In genomic region chrX:53642604-53642979, GRCm38 (mm10) we compare ENCODE assay signal across 21 mouse cellular contexts. TPM values are rescaled to one million over a fixed set of nuclear protein-coding genes. Genes with fewer than 3 reads are reported as not detected.
DNase-seq lines count a peak whose midpoint lies in the region; ATAC-seq and TF ChIP-seq lines count a peak whose summit lies in the region.
"Not testable (repeated sequence)": the region's sequence is repeated elsewhere in the genome, so short reads cannot be mapped to it uniquely, and the experiment has no call there.
"Had no signal": no experiment of that assay in that cellular context is flagged by ENCODE, and none has a peak within 500 bp of the region (broad histone marks: within the 10 kb centered on the region; RNA-seq: fewer than 3 reads in every experiment).

No protein-coding gene starts in this region.

- not testable (repeated sequence) for H3K27me3 ChIP-seq in forebrain, embryonic 10.5 days (ENCODE audit: poor library complexity, severe bottlenecking); heart, embryonic 12.5 days (replicated peaks); hindbrain, embryonic 13.5 days; kidney, postnatal 0 days (ENCODE audit: insufficient read depth, low read length); lung, embryonic 15.5 days; midbrain, postnatal 0 days (ENCODE audit: insufficient read depth, low read length)

- H3K9ac ChIP-seq in heart, embryonic 12.5 days; kidney, postnatal 0 days (ENCODE audit: low read depth, low read length); lung, embryonic 15.5 days; midbrain, postnatal 0 days (replicated peaks; ENCODE audit: low read length, poor library complexity, severe bottlenecking): not testable (repeated sequence)
- 0 out of 2 replicates have a peak overlapping the region, but pooled peaks have one; percentile 43 for H3K9ac ChIP-seq in hindbrain, embryonic 13.5 days

- H3K4me2 ChIP-seq in heart, embryonic 12.5 days = peak overlapping the region; percentile 55
- peak overlapping the region; percentile 50 for H3K4me2 ChIP-seq in hindbrain, embryonic 13.5 days
- peak overlapping the region; percentile 25; the same call in 1 of the 2 replicates for H3K4me2 ChIP-seq in kidney, postnatal 0 days (ENCODE audit: low read length)
- H3K4me2 ChIP-seq in lung, embryonic 15.5 days = peak overlapping the region; percentile 35; the same call in 1 of the 2 replicates
- H3K4me2 ChIP-seq in midbrain, postnatal 0 days (ENCODE audit: low read depth, low read length, poor library complexity, severe bottlenecking) = not testable (repeated sequence)

- H3K27ac ChIP-seq in forebrain, embryonic 10.5 days; heart, embryonic 12.5 days (ENCODE audit: poor library complexity, severe bottlenecking); hindbrain, embryonic 13.5 days; kidney, postnatal 0 days; lung, embryonic 15.5 days; midbrain, postnatal 0 days (ENCODE audit: low read depth, low read length): not testable (repeated sequence)

- 54% methylated on average over 3 of the region's 4 CpGs for WGBS in forebrain, embryonic 10.5 days
- 60% methylated on average over 3 of the region's 4 CpGs for WGBS in heart, embryonic 12.5 days
- 71% methylated on average over 4 of the region's 4 CpGs for WGBS in hindbrain, embryonic 13.5 days
- WGBS in kidney, postnatal 0 days = 28% methylated on average over 4 of the region's 4 CpGs
- 49% methylated on average over 3 of the region's 4 CpGs for WGBS in lung, embryonic 15.5 days
- WGBS in midbrain, postnatal 0 days = 50% methylated on average over 2 of the region's 4 CpGs

- peak overlapping the region; percentile 30; the same call in 1 of the 2 replicates for H3K4me3 ChIP-seq in forebrain, embryonic 10.5 days
- peak overlapping the region; percentile 31 for H3K4me3 ChIP-seq in heart, embryonic 12.5 days
- H3K4me3 ChIP-seq in hindbrain, embryonic 13.5 days = peak overlapping the region; percentile 36
- H3K4me3 ChIP-seq in kidney, postnatal 0 days (replicated peaks; ENCODE audit: low read depth, low read length) = not testable (repeated sequence)
- peak overlapping the region; percentile 19; the same call in 1 of the 2 replicates for H3K4me3 ChIP-seq in lung, embryonic 15.5 days
- peak overlapping the region; percentile 21; the same call in 1 of the 2 replicates for H3K4me3 ChIP-seq in midbrain, postnatal 0 days (ENCODE audit: low read depth, low read length)

- H3K4me1 ChIP-seq in forebrain, embryonic 10.5 days; heart, embryonic 12.5 days (replicated peaks); hindbrain, embryonic 13.5 days (replicated peaks); kidney, postnatal 0 days (replicated peaks; ENCODE audit: insufficient read depth, low read length); lung, embryonic 15.5 days; midbrain, postnatal 0 days (ENCODE audit: insufficient read depth, low read length): not testable (repeated sequence)

- DNase-seq in cerebellum, adult 9-11 months = peak; percentile 23
- DNase-seq in forebrain, embryonic 10.5 days (ENCODE audit: extremely low spot score, low spot score); kidney, postnatal 0 days (ENCODE audit: low spot score); midbrain, postnatal 0 days (ENCODE audit: low spot score): not testable (repeated sequence)
- peak; percentile 2 for DNase-seq in thymus, postnatal 4 days

- not testable (repeated sequence) for H3K9me3 ChIP-seq in forebrain, embryonic 10.5 days; heart, embryonic 12.5 days (replicated peaks); hindbrain, embryonic 13.5 days; kidney, postnatal 0 days (replicated peaks; ENCODE audit: low read length); lung, embryonic 15.5 days; midbrain, postnatal 0 days (ENCODE audit: low read length)

- TF ChIP-seq CTCF in kidney, postnatal 0 days (IDR thresholded peaks at IDR 0.05; ENCODE audit: low read depth); midbrain, postnatal 0 days (IDR thresholded peaks at IDR 0.05): not testable (repeated sequence)

- not testable (repeated sequence) for H3K36me3 ChIP-seq in forebrain, embryonic 10.5 days (replicated peaks); heart, embryonic 12.5 days; hindbrain, embryonic 13.5 days; kidney, postnatal 0 days (ENCODE audit: insufficient read depth, low read length); lung, embryonic 15.5 days; midbrain, postnatal 0 days (ENCODE audit: insufficient read depth, low read length)

- not testable (repeated sequence) for ATAC-seq in heart, embryonic 12.5 days (ENCODE audit: insufficient number of reproducible peaks, low FRiP score); kidney, postnatal 0 days (replicated peaks; ENCODE audit: low FRiP score, low read depth); lung, embryonic 15.5 days (ENCODE audit: borderline replicate concordance, extremely low read depth, low FRiP score, low TSS enrichment)
- peak; percentile 52 for ATAC-seq in hindbrain, embryonic 13.5 days (ENCODE audit: low FRiP score)
- ATAC-seq in midbrain, postnatal 0 days (ENCODE audit: low FRiP score) = peak; percentile 24; the same call in 1 of the 2 replicates

RNA-seq across cellular contexts. Expression of gene Rtl8a, which starts 0.9 kb away (rescaled TPM):
- polyA plus RNA-seq in forebrain, embryonic 10.5 days (2016; fragmentation: Nextera tagmentation; extraction: Ambion mirVana) = 39.4 and 41.0 TPM in 2 replicates
- 93.5 and 98.2 TPM in 2 replicates for polyA plus RNA-seq in heart, embryonic 12.5 days (2016; fragmentation: Nextera tagmentation; extraction: Ambion mirVana)
- polyA plus RNA-seq in hindbrain, embryonic 13.5 days (2015; fragmentation: Nextera tagmentation; extraction: Ambion mirVana) = 204 and 211 TPM in 2 replicates
- 97.1 and 100 TPM in 2 replicates for polyA plus RNA-seq in kidney, postnatal 0 days (2015; fragmentation: Nextera tagmentation; extraction: Ambion mirVana)
- 89.3 and 93.5 TPM in 2 replicates for polyA plus RNA-seq in lung, embryonic 15.5 days (2015; fragmentation: Nextera tagmentation; extraction: Ambion mirVana)
- total RNA-seq in midbrain, postnatal 0 days (2014; rRNA removed) = 222 and 307 TPM in 2 replicates
- 313 and 323 TPM in 2 replicates for polyA plus RNA-seq in midbrain, postnatal 0 days (2015; fragmentation: Nextera tagmentation; extraction: Ambion mirVana)
- total RNA-seq: common myeloid progenitor, adult 5-6 weeks; MEL had no signal

RNA-seq across cellular contexts. Expression of gene Rtl8b, which starts 27.6 kb away (rescaled TPM):
- 38.5 and 42.3 TPM in 2 replicates for polyA plus RNA-seq in forebrain, embryonic 10.5 days (2016; fragmentation: Nextera tagmentation; extraction: Ambion mirVana)
- 70.1 and 72.6 TPM in 2 replicates for polyA plus RNA-seq in heart, embryonic 12.5 days (2016; fragmentation: Nextera tagmentation; extraction: Ambion mirVana)
- 154 and 172 TPM in 2 replicates for polyA plus RNA-seq in hindbrain, embryonic 13.5 days (2015; fragmentation: Nextera tagmentation; extraction: Ambion mirVana)
- polyA plus RNA-seq in kidney, postnatal 0 days (2015; fragmentation: Nextera tagmentation; extraction: Ambion mirVana) = 78.5 and 82.8 TPM in 2 replicates
- polyA plus RNA-seq in lung, embryonic 15.5 days (2015; fragmentation: Nextera tagmentation; extraction: Ambion mirVana) = 76.0 and 84.2 TPM in 2 replicates
- 323 and 356 TPM in 2 replicates for total RNA-seq in midbrain, postnatal 0 days (2014; rRNA removed)
- 268 and 275 TPM in 2 replicates for polyA plus RNA-seq in midbrain, postnatal 0 days (2015; fragmentation: Nextera tagmentation; extraction: Ambion mirVana)
- total RNA-seq: MEL had no signal

RNA-seq across cellular contexts. Expression of gene Gm14597, which starts 33.8 kb away (rescaled TPM):
- polyA plus RNA-seq in forebrain, embryonic 10.5 days (2016; fragmentation: Nextera tagmentation; extraction: Ambion mirVana) = not detected in 2 replicates
- not detected in 2 replicates for polyA plus RNA-seq in heart, embryonic 12.5 days (2016; fragmentation: Nextera tagmentation; extraction: Ambion mirVana)
- polyA plus RNA-seq in hindbrain, embryonic 13.5 days (2015; fragmentation: Nextera tagmentation; extraction: Ambion mirVana) = 0.65 TPM in 1 of 2 replicates, not detected in the other
- polyA plus RNA-seq in kidney, postnatal 0 days (2015; fragmentation: Nextera tagmentation; extraction: Ambion mirVana) = not detected in 2 replicates
- not detected in 2 replicates for polyA plus RNA-seq in lung, embryonic 15.5 days (2015; fragmentation: Nextera tagmentation; extraction: Ambion mirVana)
- not detected in 2 replicates for total RNA-seq in midbrain, postnatal 0 days (2014; rRNA removed)
- polyA plus RNA-seq in midbrain, postnatal 0 days (2015; fragmentation: Nextera tagmentation; extraction: Ambion mirVana) = not detected in 2 replicates
- total RNA-seq: adrenal gland, postnatal 10 days; common myeloid progenitor, adult 5-6 weeks; gastrocnemius, postnatal 25 days; layer of hippocampus, adult 8-10 months; left cerebral cortex, adult 2 months; megakaryocyte progenitor cell, adult 5-6 weeks; MEL had no signal
- polyA plus RNA-seq: CD4-positive, CD25-positive, alpha-beta regulatory T cell, adult 4 months; frontal cortex, adult 2 months; heart, embryonic 10.5 days; kidney, embryonic 14.5 days; limb, embryonic 15.5 days; myocyte had no signal

RNA-seq across cellular contexts. Expression of gene Rtl8c, which starts 34.8 kb away (rescaled TPM):
- polyA plus RNA-seq in forebrain, embryonic 10.5 days (2016; fragmentation: Nextera tagmentation; extraction: Ambion mirVana) = 23.0 and 26.4 TPM in 2 replicates
- polyA plus RNA-seq in heart, embryonic 12.5 days (2016; fragmentation: Nextera tagmentation; extraction: Ambion mirVana) = 49.7 and 56.2 TPM in 2 replicates
- 213 and 220 TPM in 2 replicates for polyA plus RNA-seq in hindbrain, embryonic 13.5 days (2015; fragmentation: Nextera tagmentation; extraction: Ambion mirVana)
- 70.2 and 71.8 TPM in 2 replicates for polyA plus RNA-seq in kidney, postnatal 0 days (2015; fragmentation: Nextera tagmentation; extraction: Ambion mirVana)
- 33.2 and 35.3 TPM in 2 replicates for polyA plus RNA-seq in lung, embryonic 15.5 days (2015; fragmentation: Nextera tagmentation; extraction: Ambion mirVana)
- 83.2 and 132 TPM in 2 replicates for total RNA-seq in midbrain, postnatal 0 days (2014; rRNA removed)
- 251 and 255 TPM in 2 replicates for polyA plus RNA-seq in midbrain, postnatal 0 days (2015; fragmentation: Nextera tagmentation; extraction: Ambion mirVana)
- total RNA-seq: MEL had no signal
